Mouse (Mus musculus) forebrain, embryonic 11.5 days (tissue): ENCODE data around the gene Slc10a6. TPM values are rescaled to one million over a fixed set of nuclear protein-coding genes. Genes with fewer than 3 reads are reported as not detected.

ENCODE experiments used
- ATAC-seq: fragments of 200-750 bp; cut with Nextera tagmentation; replicated peaks from 2 replicates; pipeline ENCODE4 v1.8.0; 2017; ENCODE audit warnings: moderate TSS enrichment; ENCODE audit not compliant: low FRiP score
- DNase-seq: peaks from one replicate; pipeline ENCODE4 v3.0.0-alpha.2; 2017; ENCODE audit warnings: low spot score
- H3K27ac ChIP-seq: fragments of 300-500 bp; sonication (generic); 2 replicates; pipeline ENCODE4 v1.5.1; 2014; ENCODE audit warnings: low read depth, low read length
- H3K27me3 ChIP-seq: fragments of 300-500 bp; sonication (generic); 2 replicates; pipeline ENCODE4 v1.6.1; 2014; ENCODE audit warnings: mild to moderate bottlenecking, low read length, mixed read lengths; ENCODE audit not compliant: control insufficient read depth, insufficient read depth
- H3K36me3 ChIP-seq: fragments of 300-500 bp; sonication (generic); 2 replicates; pipeline ENCODE4 v1.6.1; 2014; ENCODE audit warnings: mild to moderate bottlenecking, low read length, moderate library complexity, mixed read lengths; ENCODE audit not compliant: control insufficient read depth, insufficient read depth
- H3K4me1 ChIP-seq: fragments of 300-500 bp; sonication (generic); replicated peaks from 2 replicates; pipeline ENCODE4 v1.6.1; 2014; ENCODE audit warnings: low read length, mixed read lengths; ENCODE audit not compliant: control insufficient read depth, insufficient read depth
- H3K4me2 ChIP-seq: fragments of 300-500 bp; sonication (generic); 2 replicates; pipeline ENCODE4 v1.6.1; 2014; ENCODE audit warnings: low read depth, mild to moderate bottlenecking, low read length, moderate library complexity, mixed read lengths; ENCODE audit not compliant: severe bottlenecking
- H3K4me3 ChIP-seq: fragments of 300-500 bp; sonication (generic); 2 replicates; pipeline ENCODE4 v1.5.1; 2014; ENCODE audit warnings: low read depth, low read length
- H3K9ac ChIP-seq: fragments of 300-500 bp; sonication (generic); 2 replicates; pipeline ENCODE4 v1.6.1; 2014; ENCODE audit warnings: low read length
- H3K9me3 ChIP-seq: fragments of 300-500 bp; sonication (generic); 2 replicates; pipeline ENCODE4 v1.6.1; 2016; ENCODE audit warnings: low read length, mixed read lengths; ENCODE audit not compliant: control insufficient read depth
- WGBS: fragments of 180-500 bp; shearing (Covaris S2); extraction: QIAGEN DNeasy Blood & Tissue Kit; methylation state at CpG from one replicate; pipeline ENCODE4 v1.1.7; 2014; 5-methylcytosine and 5-hydroxymethylcytosine counted together
- polyA plus RNA-seq: library from polyadenylated mRNA; unstranded; fragments of >200 nt; fragmentation: Nextera tagmentation; extraction: Ambion mirVana; gene quantifications from 2 replicates; pipeline ENCODE4 v1.2.1, GENCODE M21; 2014

Slc10a6 gene
- polyA plus RNA-seq: not detected in 2 replicates

- no peaks in the 10 kb centered on the region for H3K36me3 ChIP-seq
- no peak within 1 kb of the TSS for H3K9ac ChIP-seq
- H3K27ac ChIP-seq: no peak within 1 kb of the TSS
- ATAC-seq (no peak), DNase-seq (no peak)
- H3K27me3 ChIP-seq: no peaks in the 10 kb centered on the region
- no peaks in the 10 kb centered on the region for H3K9me3 ChIP-seq
- WGBS: 83% methylated on average over 17 of the region's 17 CpGs
- H3K4me1 ChIP-seq: no peaks in the 10 kb centered on the region
- H3K4me3 ChIP-seq: no peak within 1 kb of the TSS
- no peak within 1 kb of the TSS for H3K4me2 ChIP-seq
These were observed at the start of gene Slc10a6 for GRCm38 (mm10) chr5:103629111-103629764. Gene Slc10a6, minus strand, starts transcription at chr5:103629403.

GRCm38 (mm10) chr5:103678974-103679373 lies 49.8 kb upstream of the Slc10a6 start:
- H3K9ac ChIP-seq: no peak overlapping the region
- no peak overlapping the region for H3K4me3 ChIP-seq
- no peak overlapping the region for H3K27ac ChIP-seq
- 89% methylated on average over 5 of the region's 5 CpGs for WGBS
- no peaks in the 10 kb centered on the region for H3K9me3 ChIP-seq
- H3K36me3 ChIP-seq: no peaks in the 10 kb centered on the region
- no peaks in the 10 kb centered on the region for H3K4me1 ChIP-seq
- DNase-seq: no peak
- H3K27me3 ChIP-seq: no peaks in the 10 kb centered on the region
- no peak for ATAC-seq
- H3K4me2 ChIP-seq: no peak overlapping the region

- DNase-seq (no peak), ATAC-seq (no peak)
- Histone ChIP-seq H3K4me1 (no peaks in the 10 kb centered on the region), H3K36me3 (no peaks in the 10 kb centered on the region), H3K4me2 (no peak overlapping the region), H3K27me3 (no peaks in the 10 kb centered on the region), H3K9ac (no peak overlapping the region), H3K4me3 (no peak overlapping the region), H3K27ac (no peak overlapping the region), H3K9me3 (no peaks in the 10 kb centered on the region)
- WGBS: 80% methylated on average over 6 of the region's 6 CpGs
These were observed 48.7 kb upstream of the Slc10a6 start for GRCm38 (mm10) chr5:103677894-103678293.

- no peak overlapping the region for H3K27ac ChIP-seq
- H3K36me3 ChIP-seq: no peaks in the 10 kb centered on the region
- no peak overlapping the region for H3K4me2 ChIP-seq
- no peaks in the 10 kb centered on the region for H3K27me3 ChIP-seq
- H3K9ac ChIP-seq: no peak overlapping the region
- H3K4me3 ChIP-seq: no peak overlapping the region
- 82% methylated on average over 6 of the region's 6 CpGs for WGBS
- ATAC-seq (no peak), DNase-seq (no peak)
- no peaks in the 10 kb centered on the region for H3K4me1 ChIP-seq
- H3K9me3 ChIP-seq: no peaks in the 10 kb centered on the region
These were observed 47.2 kb upstream of the Slc10a6 start for GRCm38 (mm10) chr5:103676289-103676881.

- Histone ChIP-seq H3K9me3 (no peaks in the 10 kb centered on the region), H3K4me2 (no peak overlapping the region), H3K27me3 (no peaks in the 10 kb centered on the region), H3K4me1 (no peaks in the 10 kb centered on the region), H3K27ac (no peak overlapping the region), H3K9ac (no peak overlapping the region), H3K36me3 (no peaks in the 10 kb centered on the region), H3K4me3 (no peak overlapping the region)
- 56% methylated on average over 6 of the region's 6 CpGs for WGBS
- ATAC-seq (no peak), DNase-seq (no peak)
These were observed 45.3 kb upstream of the Slc10a6 start for GRCm38 (mm10) chr5:103674482-103674881.

- Histone ChIP-seq H3K9me3 (no peaks in the 10 kb centered on the region), H3K36me3 (no peaks in the 10 kb centered on the region), H3K4me3 (no peak overlapping the region), H3K9ac (no peak overlapping the region), H3K27me3 (no peaks in the 10 kb centered on the region), H3K4me1 (no peaks in the 10 kb centered on the region), H3K27ac (no peak overlapping the region), H3K4me2 (no peak overlapping the region)
- no peak for DNase-seq
- no peak for ATAC-seq
- 86% methylated on average over 4 of the region's 4 CpGs for WGBS
These were observed 44.4 kb upstream of the Slc10a6 start for GRCm38 (mm10) chr5:103673611-103674010.

GRCm38 (mm10) chr5:103671858-103672257 lies 42.7 kb upstream of the Slc10a6 start:
- no peaks in the 10 kb centered on the region for H3K27me3 ChIP-seq
- no peaks in the 10 kb centered on the region for H3K36me3 ChIP-seq
- WGBS: 72% methylated on average over 3 of the region's 3 CpGs
- no peak overlapping the region for H3K9ac ChIP-seq
- no peak overlapping the region for H3K4me3 ChIP-seq
- no peak overlapping the region for H3K27ac ChIP-seq
- no peaks in the 10 kb centered on the region for H3K4me1 ChIP-seq
- no peak overlapping the region for H3K4me2 ChIP-seq
- ATAC-seq (no peak), DNase-seq (no peak)
- no peaks in the 10 kb centered on the region for H3K9me3 ChIP-seq

- Histone ChIP-seq H3K9ac (no peak overlapping the region), H3K9me3 (no peaks in the 10 kb centered on the region), H3K4me2 (no peak overlapping the region), H3K4me3 (no peak overlapping the region), H3K4me1 (no peaks in the 10 kb centered on the region), H3K27ac (no peak overlapping the region), H3K36me3 (no peaks in the 10 kb centered on the region), H3K27me3 (no peaks in the 10 kb centered on the region)
- DNase-seq: no peak
- WGBS: 82% methylated on average over 2 of the region's 2 CpGs
- no peak for ATAC-seq
These were observed 36.7 kb upstream of the Slc10a6 start for GRCm38 (mm10) chr5:103665876-103666275.

GRCm38 (mm10) chr5:103664932-103665331 lies 35.7 kb upstream of the Slc10a6 start:
- WGBS: 79% methylated on average over 9 of the region's 9 CpGs
- H3K4me1 ChIP-seq: no peaks in the 10 kb centered on the region
- H3K9me3 ChIP-seq: no peaks in the 10 kb centered on the region
- no peak overlapping the region for H3K4me2 ChIP-seq
- DNase-seq (no peak), ATAC-seq (no peak)
- H3K27ac ChIP-seq: no peak overlapping the region
- no peaks in the 10 kb centered on the region for H3K27me3 ChIP-seq
- H3K36me3 ChIP-seq: no peaks in the 10 kb centered on the region
- H3K4me3 ChIP-seq: no peak overlapping the region
- H3K9ac ChIP-seq: no peak overlapping the region
